Mouse (Mus musculus): Measurements from ENCODE around the gene Cav1.

DNA sequence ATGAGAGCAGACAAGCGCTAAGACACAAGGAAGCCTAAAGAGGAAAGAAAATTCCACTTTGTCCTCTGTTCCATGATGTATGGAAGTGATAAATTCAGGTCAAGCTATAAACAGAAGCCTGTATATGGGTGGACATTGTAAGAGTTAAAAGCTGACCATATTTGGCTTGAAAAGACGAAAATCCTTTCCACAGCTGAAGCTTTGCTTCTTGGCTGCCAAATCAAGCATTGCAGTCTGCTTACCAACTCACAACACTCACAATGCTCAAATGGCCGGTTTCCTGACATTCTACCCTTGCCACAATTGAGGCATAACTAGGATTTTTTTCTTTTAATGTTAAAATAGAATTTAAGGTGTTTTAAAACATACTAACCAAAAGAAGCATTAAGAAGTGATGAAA, 39.7 kb upstream of the Cav1 start:
- TF ChIP-seq CTCF (IDR thresholded peaks at IDR 0.05) (no peak), EP300 (IDR thresholded peaks at IDR 0.05) (no peak)

All from lung, postnatal 0 days (tissue).